Mouse (Mus musculus) kidney, adult 2 months (tissue): ENCODE measurements around the gene Tubal3.

Experiments
- CTCF ChIP-seq: fragments of 200-500 bp; conservative IDR thresholded peaks from 2 replicates; pipeline ENCODE4 v1.5.1; 2011; ENCODE audit warnings: low read depth, mild to moderate bottlenecking, control low read depth, low read length, moderate library complexity, mixed read lengths; ENCODE audit not compliant: insufficient read depth, insufficient read length
- POLR2A ChIP-seq: fragments of 200-500 bp; IDR thresholded peaks from one replicate; pipeline ENCODE4 v1.6.1; 2011; ENCODE audit warnings: low read depth, low read length, control low read depth

GRCm38 (mm10) chr13:3910356-3910755 is 7.7 kb upstream of the Tubal3 start:
- no peak for TF ChIP-seq CTCF
- no peak for TF ChIP-seq POLR2A
